Mouse (Mus musculus): ENCODE data around the gene Crebbp.

DNA sequence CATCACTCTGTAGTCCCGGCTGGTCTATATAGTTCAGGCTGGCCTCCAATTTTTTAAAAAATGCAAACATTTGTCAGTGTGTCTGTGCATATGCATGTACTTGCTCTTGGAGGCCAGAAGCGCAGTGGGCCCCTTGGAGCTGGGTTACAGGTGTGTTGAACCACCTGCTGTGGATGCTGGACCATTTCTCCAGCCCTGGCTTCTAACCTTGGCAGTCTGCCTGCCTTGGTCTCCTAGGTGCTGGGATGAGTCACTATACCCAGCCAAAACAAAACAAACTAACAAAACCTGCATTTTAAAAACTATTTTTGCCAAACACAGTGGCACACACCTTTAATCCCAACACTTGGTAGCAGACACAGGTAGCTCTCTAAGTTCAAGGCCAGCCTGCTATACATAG is 43.7 kb upstream of the Crebbp start:
- TF ChIP-seq POLR2A (IDR thresholded peaks at IDR 0.05; ENCODE audit: borderline replicate concordance, control insufficient read depth, low read depth, low read length) (no peak), CTCF (IDR thresholded peaks at IDR 0.05; ENCODE audit: control insufficient read depth, insufficient read depth, low read length) (no peak)
